Mouse (Mus musculus) frontal cortex, adult (tissue): ENCODE measurements around the gene Rxra.
A peak's percentile ranks its signal among the peaks of the same experiment; 100 is the strongest.

Source experiments
- ATAC-seq: cut with Nextera tagmentation; 2 replicates; pipeline ENCODE4 v1.9.2; 2017; ENCODE audit warnings: mild to moderate bottlenecking, moderate library complexity, mixed read lengths; ENCODE audit not compliant: low TSS enrichment

Gene Rxra

DNA sequence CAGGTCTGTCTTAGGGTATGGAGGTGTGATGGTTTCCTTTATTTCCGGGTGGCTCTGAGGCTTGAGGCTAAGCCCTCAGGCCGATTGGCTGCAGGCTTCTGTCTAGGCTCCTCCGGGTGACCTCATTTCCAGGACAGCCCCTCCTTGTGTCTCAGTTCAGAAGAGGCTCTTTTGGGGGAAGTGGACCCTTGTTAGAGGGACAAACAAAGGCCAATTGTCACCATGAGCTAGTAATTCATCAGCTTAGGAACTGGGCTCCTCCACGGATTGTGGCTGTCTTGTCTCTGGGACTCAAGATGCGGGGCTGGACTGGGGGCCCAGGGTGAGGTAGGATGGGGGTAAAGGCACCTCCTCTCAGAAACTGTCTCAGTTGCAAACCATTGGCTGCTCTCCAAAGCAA is 5.5 kb upstream of the Rxra start:
- no peak for ATAC-seq

DNA sequence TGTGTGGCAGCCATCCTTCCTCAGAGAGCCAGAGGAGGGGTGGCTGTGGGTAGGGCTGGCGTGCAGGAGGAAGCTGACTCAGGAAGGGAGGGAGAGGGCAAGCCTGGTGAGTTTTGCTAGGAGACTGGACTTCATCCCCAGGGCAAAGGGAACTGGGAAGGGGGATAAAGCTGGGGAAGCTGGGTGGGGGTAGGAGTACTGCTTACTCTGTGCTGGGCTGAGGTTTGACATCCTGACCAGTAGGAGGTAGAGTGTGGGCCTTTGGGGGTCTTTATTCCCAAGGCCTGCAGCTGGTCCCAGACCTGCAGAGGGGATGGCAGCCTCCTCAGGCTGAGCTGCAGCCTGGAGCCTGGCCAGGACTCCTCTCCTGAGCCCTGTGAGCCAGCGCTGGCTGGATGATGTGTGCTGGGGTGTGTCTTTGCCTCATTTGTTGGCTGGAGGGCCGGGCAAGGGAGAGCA is 4.6 kb upstream of the Rxra start:
- ATAC-seq: no peak

DNA sequence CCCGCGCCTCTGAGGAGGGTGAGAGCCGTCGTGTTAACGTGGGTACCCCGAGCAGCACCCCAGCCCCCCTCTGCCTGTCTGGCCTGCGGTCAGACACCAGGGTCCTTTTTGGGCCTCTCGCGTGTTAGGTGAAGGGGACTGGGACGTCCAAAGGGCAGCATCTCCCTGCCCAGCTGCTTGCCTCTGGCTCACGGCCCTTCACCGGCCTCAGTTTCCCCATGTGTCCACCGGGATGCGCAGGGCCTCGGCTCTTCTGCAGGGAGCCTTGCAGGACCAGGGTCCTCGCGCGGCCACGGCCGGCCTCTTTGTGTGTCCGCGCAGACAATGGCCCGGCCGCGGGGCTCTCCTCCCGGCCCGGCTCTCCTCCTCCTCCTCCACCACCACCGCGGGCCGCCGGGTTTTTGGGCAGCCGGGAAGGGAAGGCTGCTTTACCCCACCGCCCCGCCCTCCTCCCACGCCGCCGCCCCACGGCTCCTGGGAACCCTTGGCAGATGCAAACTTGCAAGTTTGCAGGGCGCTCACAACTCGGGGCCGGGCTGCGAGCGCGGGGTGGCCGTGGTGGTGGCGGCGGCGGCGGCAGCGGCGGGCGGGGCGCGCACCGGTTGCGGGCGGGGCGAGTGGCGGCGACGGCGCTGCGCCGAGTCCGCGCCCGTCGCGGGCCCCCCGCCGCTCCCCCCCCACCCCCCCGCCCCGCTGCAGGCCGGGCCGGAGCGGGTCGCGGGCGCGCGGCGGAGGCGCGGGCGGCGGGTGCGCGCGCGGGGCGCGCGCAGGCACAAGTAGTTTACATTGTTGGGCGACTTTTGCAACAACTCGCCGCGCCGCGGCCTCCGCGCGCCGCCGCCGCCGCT is 462 bp downstream of the Rxra start:
- ATAC-seq: peak; percentile 54

- ATAC-seq: no peak
These were observed 1.4 kb downstream of the Rxra start for GRCm38 (mm10) chr2:27677411-27678310.

- no peak for ATAC-seq
These were observed 2.1 kb downstream of the Rxra start for GRCm38 (mm10) chr2:27678331-27678730.

GRCm38 (mm10) chr2:27678836-27679480 is 2.7 kb downstream of the Rxra start:
- no peak for ATAC-seq

GRCm38 (mm10) chr2:27679621-27680025 is 3.4 kb downstream of the Rxra start:
- no peak for ATAC-seq

GRCm38 (mm10) chr2:27680058-27680457 is 3.8 kb downstream of the Rxra start:
- no peak for ATAC-seq

- ATAC-seq: no peak
These were observed 4.4 kb downstream of the Rxra start for GRCm38 (mm10) chr2:27680595-27680994.

DNA sequence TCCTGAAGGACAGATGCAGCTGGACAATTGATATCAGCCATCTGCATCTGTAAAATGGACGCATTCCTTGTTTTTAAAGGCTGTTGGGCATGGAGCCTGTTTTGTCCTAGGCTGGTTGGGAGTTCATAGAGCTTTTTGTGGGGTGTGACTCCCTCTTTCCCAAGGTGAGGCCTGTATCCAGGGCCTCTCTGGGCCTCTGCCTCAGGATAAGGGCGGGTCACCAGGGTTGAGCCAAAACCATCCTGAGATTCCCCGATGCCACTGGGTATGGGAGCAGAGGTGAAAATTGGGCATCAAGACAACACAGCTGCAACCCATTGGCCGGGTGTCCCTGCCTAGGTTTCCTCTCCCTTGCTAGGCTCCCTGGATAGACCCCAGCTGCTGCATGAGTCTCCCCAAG is 5.2 kb downstream of the Rxra start:
- no peak for ATAC-seq

GRCm38 (mm10) chr2:27682096-27682495 is 5.9 kb downstream of the Rxra start:
- no peak for ATAC-seq

- no peak for ATAC-seq
These were observed 7.9 kb downstream of the Rxra start for GRCm38 (mm10) chr2:27684017-27684657.

DNA sequence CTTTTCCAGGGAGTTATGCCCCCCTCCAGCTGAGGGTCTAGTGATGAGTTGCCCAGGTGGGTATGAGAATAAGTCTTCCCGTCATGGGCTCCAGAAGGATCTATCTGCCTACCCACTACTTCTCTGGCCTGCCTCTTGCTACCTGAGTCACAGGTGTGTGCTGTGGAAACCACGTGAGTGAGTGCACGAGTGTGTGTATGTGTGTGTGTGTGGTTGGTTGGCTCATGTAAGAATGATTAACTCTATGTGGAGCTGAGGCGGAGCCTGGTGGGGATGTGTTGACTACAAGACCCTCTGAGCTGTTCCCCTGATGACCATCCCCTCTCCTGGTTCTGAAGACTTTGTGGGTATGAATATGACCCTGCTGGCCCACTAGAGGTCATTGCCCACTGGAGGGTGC is 9.7 kb downstream of the Rxra start:
- no peak for ATAC-seq

DNA sequence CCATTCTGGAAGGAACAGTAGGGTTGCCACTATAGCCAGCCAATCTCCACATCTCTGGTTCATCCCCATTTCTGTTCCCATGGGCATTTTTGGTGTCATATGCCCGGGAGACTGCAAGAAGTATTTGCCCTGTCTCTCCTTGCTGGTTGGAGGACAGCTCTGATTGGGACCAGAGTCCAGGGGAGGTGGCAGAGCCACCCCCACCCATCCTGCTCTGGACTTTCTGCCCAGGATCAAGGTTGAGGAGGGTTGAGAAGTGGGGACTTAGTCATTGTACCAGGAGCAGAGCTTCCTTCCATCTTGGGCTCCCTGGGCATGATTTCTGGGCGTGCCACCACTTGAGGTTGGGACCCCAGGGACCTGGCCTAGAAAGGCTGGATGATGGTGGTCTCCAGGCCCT is 10.1 kb downstream of the Rxra start:
- no peak for ATAC-seq

DNA sequence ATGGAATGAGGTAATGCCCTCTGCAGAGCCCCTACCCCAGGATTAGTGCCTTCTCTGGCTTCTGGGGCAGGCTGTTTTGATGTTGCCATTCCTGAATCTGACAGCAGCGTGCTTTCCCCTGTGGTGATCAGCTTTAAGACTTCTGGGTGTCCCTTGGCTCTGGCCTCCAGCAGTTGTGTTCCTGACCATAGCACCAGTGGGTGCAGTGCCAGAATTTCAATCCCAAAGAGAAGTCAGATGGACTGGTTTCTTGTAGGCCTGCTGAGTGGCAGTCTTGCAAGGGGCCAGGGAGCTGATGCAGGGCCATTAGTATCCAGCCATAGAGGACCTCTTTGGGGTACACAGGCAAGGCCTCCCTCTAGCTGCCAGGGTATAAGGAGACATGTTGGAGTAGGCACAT is 10.8 kb downstream of the Rxra start:
- no peak for ATAC-seq

DNA sequence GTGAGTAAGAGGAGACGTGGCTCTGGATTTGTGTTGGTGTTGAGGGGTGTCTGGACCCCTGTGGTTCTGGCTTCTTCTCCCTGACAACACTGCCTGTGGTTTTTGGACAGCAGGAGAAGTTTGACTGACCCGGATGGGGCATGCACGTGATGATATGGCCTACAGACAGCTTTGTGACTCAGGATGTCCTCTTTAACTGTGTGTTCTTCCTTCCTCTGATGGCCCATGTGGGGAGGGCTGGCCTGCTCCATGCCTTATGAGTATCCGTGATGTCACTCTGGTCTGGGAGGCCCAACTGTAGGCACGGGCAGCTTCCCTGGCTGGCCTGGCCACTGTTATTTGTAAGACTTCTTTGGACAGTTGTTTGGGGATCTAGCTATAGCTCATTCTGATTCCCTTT is 11.7 kb downstream of the Rxra start:
- no peak for ATAC-seq

GRCm38 (mm10) chr2:27690714-27691113 is 14.5 kb downstream of the Rxra start:
- ATAC-seq: no peak

DNA sequence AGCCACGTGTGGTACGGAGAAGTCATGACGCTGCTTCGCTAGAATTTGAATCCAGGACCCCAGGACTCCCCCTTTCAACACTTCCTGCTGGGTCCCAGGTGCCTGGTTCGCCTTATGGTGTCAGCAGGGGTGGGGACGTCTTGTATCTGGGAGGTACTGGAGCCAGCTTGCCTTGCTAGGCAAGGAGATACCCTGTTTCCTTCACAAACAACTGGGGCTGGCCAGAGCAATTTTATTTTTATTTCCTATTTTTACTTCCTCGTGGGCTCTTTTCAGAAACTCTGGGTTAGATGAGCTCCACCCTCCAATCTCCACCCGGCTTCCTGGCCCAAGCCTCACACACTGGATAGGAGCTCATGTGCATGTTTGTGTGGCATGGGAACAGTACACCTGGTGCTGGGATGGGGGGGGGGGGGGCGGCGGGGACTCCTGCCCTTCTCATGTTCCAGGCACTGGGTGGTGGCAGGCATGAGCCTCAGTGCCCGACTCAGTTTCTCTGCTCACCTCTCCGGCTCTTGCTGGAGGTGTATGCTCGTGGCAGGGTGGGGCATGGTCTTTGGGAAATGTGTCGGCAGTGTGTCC is 15.0 kb downstream of the Rxra start:
- no peak for ATAC-seq

DNA sequence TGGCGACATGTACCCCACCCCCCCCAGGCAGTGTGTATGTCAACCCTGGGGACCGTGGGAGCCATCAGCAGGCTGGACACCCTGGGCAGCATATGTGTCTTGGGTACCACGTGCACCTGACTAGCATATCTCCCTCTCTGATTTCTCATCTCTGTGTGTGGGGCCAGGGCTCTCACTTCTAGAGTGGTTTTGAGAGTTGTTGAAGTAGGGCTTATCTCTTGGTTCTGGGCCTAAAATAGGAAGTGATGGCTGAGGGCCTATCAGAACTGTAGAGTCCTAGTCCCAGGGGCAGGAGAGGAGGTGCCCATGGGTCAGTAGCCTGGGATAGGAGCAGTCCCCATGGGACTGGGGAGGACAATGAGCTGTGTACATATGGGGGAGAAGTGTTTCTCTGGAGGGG is 16.4 kb downstream of the Rxra start:
- ATAC-seq: no peak

DNA sequence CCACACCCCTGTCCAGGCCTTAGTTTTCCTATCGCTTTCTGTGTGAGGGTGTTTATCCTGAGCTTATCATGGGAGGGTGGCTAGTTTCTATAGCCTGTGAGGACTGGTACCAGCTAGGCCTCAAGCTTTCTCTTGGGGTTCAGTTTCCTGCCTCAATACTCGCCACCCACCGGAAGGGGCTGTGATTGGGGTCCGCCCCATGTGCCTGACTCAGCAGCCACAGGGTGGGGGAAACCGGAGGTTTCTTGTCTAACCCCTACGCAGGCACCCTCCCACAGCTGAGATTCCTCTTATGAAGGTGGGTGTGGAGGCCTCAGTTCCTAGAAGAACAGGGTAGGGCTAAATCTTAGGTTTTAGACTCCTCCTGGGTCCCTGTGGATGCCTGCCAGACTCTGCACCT is 17.4 kb downstream of the Rxra start:
- ATAC-seq: no peak

DNA sequence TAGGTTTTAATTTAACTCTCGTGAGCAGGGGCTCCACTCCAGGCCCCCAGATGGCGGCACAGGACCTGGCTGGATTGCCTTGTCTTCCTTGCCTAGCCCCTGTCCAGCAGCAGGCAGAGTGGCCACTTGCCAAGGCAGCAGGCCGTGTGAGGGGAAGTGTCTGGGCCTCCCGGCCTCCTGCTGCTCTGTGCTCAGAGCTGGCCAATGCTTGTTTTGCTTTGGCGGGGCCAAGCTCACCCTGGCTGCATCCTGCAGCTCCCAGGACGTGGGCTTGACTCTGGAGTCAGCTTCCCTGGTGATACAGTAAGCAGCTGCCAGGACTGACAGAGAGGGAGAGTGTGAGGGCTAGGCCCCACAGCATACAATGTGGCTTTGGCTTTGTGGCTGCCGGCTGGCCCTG is 23.3 kb downstream of the Rxra start:
- peak; percentile 65; the same call in 1 of the 2 replicates for ATAC-seq
